Mouse (Mus musculus) layer of hippocampus, adult 11-12 months (tissue): ENCODE results near the gene Rnase13.

Source experiments
- DNase-seq: peaks from one replicate; pipeline ENCODE4 v3.0.0; 2022; ENCODE audit warnings: low spot score

Gene Rnase13

DNA sequence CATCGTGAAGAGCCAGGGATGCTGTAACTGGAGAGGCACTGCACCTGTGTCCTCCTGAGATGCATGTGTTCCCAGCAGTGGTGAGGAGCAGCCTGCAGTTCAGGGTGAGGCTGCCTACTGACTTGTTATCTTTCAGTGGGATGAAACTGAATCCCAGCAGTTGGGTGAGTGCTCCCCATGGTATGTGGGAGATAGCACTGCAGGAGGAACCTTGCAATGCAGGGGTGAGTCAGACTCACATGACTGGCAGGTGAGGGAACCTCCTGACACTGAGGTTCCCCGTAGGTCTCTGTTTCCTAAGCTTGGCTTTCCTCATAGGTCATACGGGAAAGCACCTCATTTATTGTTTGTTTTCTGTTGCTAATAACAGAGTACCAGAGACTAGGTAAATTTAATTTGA is 45.1 kb downstream of the Rnase13 start:
- DNase-seq, result no peak

DNA sequence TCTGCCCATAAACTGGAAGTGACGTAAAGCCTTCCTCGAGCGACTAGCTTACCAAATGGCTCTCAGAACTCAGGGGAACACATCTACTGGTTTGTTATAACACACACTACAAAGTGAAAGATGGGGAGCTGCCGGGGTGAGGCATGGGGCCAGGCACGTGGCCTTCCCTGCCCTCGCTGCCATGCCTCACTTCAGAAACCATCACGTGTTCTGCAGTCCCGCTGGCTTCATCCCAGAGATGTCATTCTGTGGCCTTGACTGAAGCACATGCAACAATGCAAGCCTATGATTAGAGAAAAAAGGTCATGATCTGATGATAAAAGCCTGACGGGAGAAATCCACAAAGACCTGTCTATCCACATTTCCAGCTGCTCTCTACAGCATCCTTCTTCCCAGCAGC is 50.8 kb downstream of the Rnase13 start:
- DNase-seq, result no peak
